Mouse (Mus musculus): ENCODE data around the gene Sh2d4b. TPM values are rescaled to one million over a fixed set of nuclear protein-coding genes. Genes with fewer than 3 reads are reported as not detected.

Gene Sh2d4b
- polyA plus RNA-seq (2012; rRNA removed), result 0.14 and 0.17 TPM in 2 replicates

DNA sequence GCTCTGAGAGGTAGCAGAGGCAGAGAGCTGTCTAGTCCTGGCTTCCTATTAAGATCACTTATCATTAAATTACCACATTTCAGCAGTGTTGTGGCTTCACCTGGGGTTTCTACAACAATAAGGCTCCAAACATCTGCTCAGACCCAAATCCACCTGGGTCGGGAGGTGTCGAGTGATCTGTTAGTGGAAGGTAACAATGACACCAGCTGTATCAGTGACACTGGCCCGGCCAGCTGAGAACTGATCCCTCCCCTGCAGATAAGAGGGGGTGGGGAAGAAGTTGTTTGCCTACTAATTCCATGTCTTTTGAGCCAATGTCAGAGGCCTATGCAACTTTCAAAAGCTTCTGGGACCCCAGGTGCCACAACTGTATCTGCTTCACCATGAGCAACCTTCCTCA, at the start of gene Sh2d4b:
TSS of gene Sh2d4b (minus strand) at position 71 of the 400 bp plus-strand sequence.

Other genes starting within 250 kb of the Sh2d4b start
- gene Tspan14, start 73.5 kb upstream of the Sh2d4b start, polyA plus RNA-seq (2012; rRNA removed), result 30.3 and 31.2 TPM in 2 replicates
- 84.7 and 87.4 TPM in 2 replicates for gene Fam213a, start 120.5 kb upstream of the Sh2d4b start, polyA plus RNA-seq (2012; rRNA removed)
- not detected in 2 replicates for gene Dydc2, start 175.9 kb upstream of the Sh2d4b start, polyA plus RNA-seq (2012; rRNA removed)
- gene Dydc1, start 179.6 kb upstream of the Sh2d4b start, polyA plus RNA-seq (2012; rRNA removed), result not detected in 2 replicates
- 218 and 257 TPM in 2 replicates for gene Mat1a, start 211.8 kb upstream of the Sh2d4b start, polyA plus RNA-seq (2012; rRNA removed)
- gene Sftpa1, start 238.5 kb upstream of the Sh2d4b start, polyA plus RNA-seq (2012; rRNA removed), result 0.21 and 0.23 TPM in 2 replicates